Mouse (Mus musculus): ENCODE measurements around the gene Fam161a.
"Not testable (repeated sequence)": the region's sequence is repeated elsewhere in the genome, so short reads cannot be mapped to it uniquely, and the experiment has no call there.

The Fam161a gene

GRCm38 (mm10) chr11:23052353-23052752 lies 45.0 kb downstream of the Fam161a start:
- DNase-seq (ENCODE audit: low spot score), result no peak

- DNase-seq (ENCODE audit: low spot score), result no peak
These were observed 55.8 kb downstream of the Fam161a start for GRCm38 (mm10) chr11:23063153-23063552.

DNA sequence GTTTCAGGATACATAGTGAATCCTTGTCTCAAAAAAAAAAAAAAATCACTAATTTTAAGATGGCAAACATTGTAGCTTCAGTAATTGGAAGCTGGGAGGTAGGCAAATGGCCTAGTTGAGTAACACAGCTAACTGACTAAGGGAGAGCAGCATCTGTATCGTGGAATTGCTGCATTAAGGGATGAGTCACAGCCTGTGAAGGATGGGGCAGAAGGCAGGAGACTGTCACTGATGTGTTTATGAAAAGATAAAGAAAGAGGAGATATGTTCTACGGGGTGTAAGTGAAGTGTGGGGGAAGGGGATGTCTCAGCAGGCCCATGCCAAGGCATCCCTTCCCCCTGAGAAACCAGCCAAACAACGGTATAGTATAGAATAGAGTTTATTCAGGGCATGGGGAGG lies 56.5 kb downstream of the Fam161a start:
- DNase-seq (ENCODE audit: low spot score), result no peak

DNA sequence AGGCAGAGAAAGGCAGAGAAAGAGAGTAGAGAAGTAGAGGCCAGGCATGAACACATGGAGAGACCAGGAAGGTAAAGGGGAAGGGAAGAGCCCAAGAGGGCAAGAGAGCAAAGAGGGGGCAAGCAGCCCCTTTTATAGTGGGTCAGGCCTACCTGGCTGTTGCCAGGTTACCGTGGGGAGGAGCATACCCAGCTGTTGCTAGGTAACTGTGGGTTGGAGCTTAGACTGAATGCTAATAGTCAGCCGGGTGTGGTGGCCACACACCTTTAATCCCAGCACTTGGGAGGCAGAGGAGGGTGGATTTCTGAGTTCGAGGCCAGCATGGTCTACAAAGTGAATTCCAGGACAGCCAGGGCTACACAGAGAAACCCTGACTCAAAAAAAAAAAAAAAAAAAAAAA lies 56.9 kb downstream of the Fam161a start:
- DNase-seq (ENCODE audit: low spot score), result not testable (repeated sequence)

GRCm38 (mm10) chr11:23065167-23065668 lies 57.9 kb downstream of the Fam161a start:
- DNase-seq (ENCODE audit: low spot score), result no peak

DNA sequence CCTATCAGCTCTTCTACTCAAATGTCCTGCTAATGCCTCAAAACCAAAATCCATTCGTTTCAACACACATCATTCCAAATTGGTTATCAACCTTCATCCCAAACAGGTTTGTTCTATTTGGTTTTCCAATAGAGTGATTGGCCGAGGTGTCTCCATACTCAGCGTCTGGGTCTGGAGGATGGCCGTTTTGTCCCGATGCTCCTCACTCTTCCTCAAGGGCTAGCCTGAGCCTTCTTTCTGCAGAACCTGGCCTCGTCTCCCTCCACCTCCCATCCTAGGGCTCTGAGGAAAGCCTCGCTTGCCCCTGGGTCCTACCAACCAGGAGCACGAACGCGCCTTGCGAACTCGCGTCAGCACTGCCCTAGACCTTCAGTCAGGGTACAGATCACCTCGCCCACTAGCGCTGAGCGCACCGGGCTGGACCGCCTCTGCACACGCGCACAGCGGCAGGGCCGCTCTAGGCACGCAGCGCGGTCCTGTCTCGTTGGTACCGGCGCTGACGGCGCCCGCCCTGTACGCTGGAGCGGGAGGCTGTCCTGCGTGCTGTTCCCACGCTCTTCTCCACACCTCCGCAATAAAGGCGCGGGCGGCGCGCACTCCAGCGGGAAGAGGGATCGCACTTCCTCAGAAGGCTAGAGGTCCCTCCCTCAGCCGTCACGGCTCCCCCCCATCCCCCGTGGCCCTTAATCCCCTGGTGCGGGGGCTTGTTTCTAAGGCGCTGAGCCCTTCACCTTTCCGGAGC lies 60.2 kb downstream of the Fam161a start:
- DNase-seq (ENCODE audit: low spot score), result peak; percentile 84

GRCm38 (mm10) chr11:23068201-23068600 lies 60.9 kb downstream of the Fam161a start:
- no peak for DNase-seq (ENCODE audit: low spot score)

GRCm38 (mm10) chr11:23068986-23069385 lies 61.7 kb downstream of the Fam161a start:
- not testable (repeated sequence) for DNase-seq (ENCODE audit: low spot score)

GRCm38 (mm10) chr11:23074841-23075240 lies 67.5 kb downstream of the Fam161a start:
- DNase-seq (ENCODE audit: low spot score), result no peak

DNA sequence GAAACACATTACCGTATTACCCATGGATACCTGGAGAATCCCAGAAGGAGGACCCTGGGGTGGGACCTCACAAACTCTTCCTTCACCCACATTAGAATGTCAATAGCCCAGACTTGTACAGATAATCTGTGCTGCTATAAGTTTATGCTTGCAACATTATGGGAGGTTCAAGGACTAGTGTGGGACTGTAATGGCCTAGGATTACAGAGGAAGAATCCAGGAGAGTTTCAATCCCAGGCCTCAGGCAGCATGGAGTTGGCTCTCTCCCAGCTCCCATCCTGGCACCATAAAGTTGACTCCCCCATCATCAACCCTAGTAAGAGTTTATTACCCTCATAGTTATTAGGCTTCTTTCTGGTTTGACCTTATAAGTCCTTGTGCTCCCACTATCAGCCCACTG lies 71.2 kb downstream of the Fam161a start:
- DNase-seq (ENCODE audit: low spot score), result no peak

Data from c-Kit-positive CD71-positive TER-119-positive erythroid progenitor cells, embryonic 14.5 days (primary cell).